Mouse (Mus musculus): ENCODE measurements at regions not wholly inside any gene's neighbourhood (a gene's known extent, or its start where the extent isn't known, plus 50 kb on each side); places are given as distances from the start of the nearest gene placed in this dataset.

DNA sequence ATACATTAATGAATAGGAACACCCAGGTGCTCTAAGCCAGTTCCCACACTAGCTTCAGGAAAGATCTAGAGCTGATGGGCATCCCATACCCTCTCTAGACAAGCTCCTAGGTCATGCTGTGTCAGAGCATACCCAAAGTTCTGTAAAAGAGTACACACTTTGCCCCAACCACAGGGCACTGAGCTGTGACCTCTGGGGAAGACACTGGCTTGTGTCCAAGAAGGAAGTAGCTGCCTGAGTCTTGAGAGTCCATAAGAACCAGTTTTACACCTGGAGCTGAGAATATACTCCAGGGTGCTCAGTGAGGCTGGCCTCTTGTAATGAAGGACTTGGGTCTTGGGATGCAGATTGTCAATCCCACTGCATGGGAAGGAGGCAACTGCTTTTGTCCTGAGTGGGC is 211.4 kb downstream of the Bcl2l11 start:
- no peak for DNase-seq (ENCODE audit: low spot score)

DNA sequence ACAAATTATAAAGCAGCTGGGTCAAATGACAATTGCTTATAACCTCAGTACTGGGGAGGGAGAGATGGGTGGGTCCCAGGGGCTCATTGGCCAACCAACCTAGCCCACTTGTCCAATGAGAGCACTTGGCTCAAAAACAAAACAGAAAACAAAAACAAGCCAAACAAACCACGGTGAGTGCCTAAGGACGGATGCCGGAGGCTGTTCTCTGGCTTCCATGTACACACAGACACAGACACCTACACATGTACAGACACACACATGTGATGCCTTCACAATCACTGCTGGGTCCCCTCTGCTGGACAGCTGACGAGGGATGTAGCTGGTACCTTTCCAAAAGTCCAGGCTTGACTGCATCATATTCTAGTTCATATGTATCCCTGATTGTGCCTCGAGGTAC is 212.0 kb downstream of the Bcl2l11 start:
- no peak for DNase-seq (ENCODE audit: low spot score)

DNA sequence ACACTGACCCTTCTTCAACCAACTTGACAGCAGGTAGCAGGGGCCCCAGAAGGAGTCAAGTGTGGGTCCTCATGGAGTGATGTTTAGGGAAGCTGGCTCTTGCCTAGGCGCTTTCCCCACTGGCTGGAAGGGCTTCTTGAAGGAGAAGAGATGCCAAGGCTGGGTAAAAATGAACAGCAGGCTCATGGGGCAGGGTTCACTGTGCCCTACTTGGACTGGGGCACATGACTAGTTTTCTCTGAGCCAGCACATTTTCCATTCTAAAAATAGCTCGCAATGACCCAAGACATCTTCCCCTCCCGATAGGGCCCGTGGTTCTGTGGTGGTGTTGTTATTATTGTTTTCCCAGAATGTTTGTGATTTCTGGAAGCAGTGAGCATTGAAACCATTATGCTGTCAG is 212.6 kb downstream of the Bcl2l11 start:
- no peak for DNase-seq (ENCODE audit: low spot score)

GRCm38 (mm10) chr2:128339061-128339642 is 213.3 kb downstream of the Bcl2l11 start:
- DNase-seq (ENCODE audit: low spot score), result no peak

DNA sequence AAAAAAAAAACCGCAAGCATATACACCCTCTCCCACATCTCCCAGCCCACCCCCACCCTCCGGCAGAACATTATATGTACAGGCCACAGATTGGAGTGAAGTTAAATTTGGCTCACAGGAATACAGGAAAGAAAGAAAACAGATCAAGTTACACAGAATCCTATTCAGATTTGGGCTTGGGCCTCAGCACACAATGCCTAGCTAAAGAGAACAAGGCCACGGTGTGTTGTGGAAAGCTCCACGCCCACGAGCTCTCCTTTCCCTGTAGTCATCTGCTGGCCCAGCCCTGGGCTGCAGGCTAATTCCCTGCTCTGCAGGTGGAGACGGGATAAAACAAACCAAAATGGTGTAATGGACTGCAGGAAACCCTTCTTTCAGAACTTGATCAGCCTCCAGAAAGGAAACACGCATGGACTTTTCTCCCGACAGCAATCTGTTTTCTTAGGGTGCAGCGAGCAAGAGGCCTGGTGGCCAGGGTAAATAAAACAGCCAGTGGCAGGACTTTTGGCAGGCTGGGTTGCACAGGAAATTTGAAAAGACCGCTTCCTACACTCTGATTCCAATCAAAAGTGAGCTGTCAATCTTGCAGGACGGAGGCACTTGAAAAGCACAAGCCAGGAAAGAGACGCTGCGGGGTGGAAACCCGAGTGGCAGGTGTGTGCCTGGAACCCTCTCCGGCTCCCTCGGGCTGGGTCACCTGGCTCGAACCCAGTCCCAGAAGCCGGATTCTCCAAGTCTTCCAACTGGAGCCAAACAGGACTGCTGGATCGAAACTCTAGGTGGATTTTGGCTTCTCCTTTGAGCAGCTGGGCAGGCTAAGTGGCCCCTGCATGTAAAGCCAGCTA is 214.0 kb downstream of the Bcl2l11 start:
- DNase-seq (ENCODE audit: low spot score), result no peak

GRCm38 (mm10) chr2:128340631-128341240 is 214.9 kb downstream of the Bcl2l11 start:
- DNase-seq (ENCODE audit: low spot score), result no peak

DNA sequence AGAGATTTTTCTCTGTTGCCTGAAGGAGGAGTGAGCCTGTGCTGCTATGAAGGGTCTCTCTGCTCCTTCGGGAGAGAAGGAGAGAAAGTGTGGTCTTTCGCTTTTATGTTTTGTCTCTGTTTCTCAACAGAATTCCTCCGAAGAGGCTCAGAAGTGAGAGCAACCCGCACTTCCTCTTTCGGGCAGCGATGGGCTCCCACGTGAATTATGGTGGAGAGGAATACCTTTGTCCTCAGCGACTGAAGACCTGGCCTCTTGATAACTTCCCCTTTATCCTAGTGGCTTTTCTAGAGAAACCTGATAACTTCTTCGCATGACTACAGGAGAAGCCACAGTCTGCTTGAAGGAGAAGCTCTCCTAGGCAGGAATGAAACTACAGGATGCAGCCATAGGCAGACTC is 216.4 kb downstream of the Bcl2l11 start:
- DNase-seq (ENCODE audit: low spot score), result no peak

DNA sequence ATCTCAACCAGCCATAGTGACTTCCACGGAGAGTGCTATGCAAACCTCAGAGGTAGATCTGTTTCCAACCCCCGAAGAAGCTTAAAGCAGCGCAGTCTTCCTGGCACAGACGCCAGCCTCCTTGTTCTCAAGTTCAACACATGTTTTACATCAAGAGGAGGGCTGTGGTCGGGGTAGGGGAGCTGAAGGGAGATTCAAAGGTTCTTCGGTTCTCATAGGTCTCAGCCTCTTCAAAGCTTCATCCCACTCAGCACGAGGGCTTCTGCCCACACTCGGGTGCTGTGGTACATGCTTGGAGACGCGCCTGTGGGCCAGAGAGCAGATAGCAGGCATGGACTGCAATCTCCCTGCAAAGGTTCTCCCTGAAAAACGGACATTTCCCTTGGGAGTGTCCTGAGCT is 219.7 kb downstream of the Bcl2l11 start:
- no peak for DNase-seq (ENCODE audit: low spot score)

DNA sequence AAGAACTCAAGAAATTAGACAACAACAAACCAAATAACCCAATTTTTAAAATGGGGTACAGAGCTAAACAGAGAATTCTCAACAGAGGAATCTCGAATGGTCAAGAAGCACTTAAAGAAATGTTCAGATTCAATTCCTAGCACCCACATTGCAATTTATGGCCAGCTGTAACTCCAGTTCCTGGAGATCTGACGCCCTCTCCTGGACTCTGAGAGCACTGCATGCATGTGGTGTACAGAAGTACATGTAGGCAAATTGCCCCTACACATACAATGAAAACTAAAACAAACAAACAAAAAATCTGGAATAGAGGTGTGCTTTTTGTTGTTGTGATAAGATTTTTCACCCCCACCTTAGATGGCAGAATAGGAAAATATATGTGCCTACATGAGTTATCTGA is 222.7 kb downstream of the Bcl2l11 start:
- DNase-seq (ENCODE audit: low spot score), result no peak

GRCm38 (mm10) chr2:128351405-128351804 is 225.6 kb downstream of the Bcl2l11 start:
- no peak for DNase-seq (ENCODE audit: low spot score)

DNA sequence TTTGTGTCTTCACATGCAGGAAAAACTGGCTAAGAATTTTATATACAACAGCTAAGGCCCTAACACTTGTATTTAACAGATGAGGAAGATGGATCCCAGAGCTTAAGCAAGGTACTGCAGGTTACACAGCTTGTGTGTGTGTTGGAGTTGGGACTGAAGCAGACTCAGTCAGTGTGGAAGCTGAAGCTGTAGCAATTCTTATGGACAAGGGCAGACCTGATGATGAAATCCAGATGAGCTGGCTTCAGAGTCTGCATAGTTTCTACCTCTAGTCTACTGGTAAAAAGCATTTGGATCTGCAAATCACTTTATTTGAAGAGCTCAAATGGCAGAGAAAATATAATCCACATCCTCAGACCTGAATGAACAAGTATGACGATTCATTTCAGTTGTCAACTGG is 226.7 kb downstream of the Bcl2l11 start:
- DNase-seq (ENCODE audit: low spot score), result no peak

DNA sequence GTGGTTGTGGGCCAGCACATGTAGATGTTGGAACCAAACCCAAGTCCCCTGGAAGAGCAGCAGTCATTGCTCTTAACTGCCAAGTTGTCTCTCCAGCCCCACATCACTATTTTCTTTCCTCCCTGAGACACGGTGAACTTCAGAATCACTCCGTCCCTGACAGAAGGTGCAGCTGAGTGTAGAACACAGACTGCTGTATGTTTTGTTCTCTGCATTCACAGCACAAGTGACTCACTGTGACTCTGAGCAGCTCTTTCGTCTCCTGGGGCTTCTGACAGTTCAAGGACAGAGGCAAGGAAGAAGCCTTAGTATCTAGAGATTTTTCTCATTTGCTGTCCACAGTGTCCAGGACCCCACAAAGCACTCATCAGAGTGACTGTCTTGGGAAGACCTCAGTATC is 227.6 kb downstream of the Bcl2l11 start:
- no peak for DNase-seq (ENCODE audit: low spot score)

GRCm38 (mm10) chr2:128356326-128356725 is 230.5 kb downstream of the Bcl2l11 start:
- DNase-seq (ENCODE audit: low spot score), result no peak

DNA sequence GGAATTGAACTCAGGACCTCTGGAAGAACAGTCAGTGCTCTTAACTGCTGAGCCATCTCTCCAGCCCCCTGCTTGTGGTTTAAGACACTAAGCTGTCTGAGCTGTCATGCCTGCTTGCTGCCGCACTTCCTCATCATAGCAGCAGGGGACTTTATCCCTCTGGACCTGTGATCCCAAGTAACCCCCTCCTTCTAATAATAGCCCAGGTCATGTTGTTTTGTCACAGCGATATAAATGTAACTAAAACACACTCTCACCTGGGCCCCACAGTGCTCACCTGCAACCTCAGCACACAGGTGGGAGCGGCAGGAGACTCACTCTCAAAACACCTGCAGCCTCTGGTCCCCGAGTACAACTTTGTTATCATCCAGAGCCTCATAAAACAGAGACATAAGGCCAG is 231.9 kb upstream of the Spdye4c start:
- no peak for DNase-seq (ENCODE audit: low spot score)

- DNase-seq (ENCODE audit: low spot score), result no peak
Observed at GRCm38 (mm10) chr2:128360517-128360916, 230.5 kb upstream of the Spdye4c start.

- DNase-seq (ENCODE audit: low spot score), result no peak
Observed at GRCm38 (mm10) chr2:128361436-128361835, 229.6 kb upstream of the Spdye4c start.

DNA sequence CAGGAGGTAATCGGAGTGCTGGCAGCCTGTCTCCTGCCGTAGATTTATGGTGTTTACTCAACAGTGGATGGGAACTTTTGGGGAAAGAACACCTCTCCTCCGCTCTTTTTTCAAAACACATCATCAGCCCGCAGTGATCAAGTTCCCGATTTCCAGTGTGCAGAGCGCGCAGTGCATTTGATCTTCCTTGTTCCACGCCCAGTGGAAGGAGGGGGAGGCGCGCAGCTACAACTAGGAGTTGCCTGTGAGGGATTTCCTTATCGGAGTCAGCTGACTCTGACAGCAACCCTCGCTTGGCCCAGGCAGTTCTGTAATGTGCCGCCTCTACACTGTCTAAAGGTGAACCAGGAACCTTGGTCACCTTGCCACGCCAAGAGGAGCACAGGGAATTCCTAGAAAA is 226.8 kb upstream of the Spdye4c start:
- no peak for DNase-seq (ENCODE audit: low spot score)

DNA sequence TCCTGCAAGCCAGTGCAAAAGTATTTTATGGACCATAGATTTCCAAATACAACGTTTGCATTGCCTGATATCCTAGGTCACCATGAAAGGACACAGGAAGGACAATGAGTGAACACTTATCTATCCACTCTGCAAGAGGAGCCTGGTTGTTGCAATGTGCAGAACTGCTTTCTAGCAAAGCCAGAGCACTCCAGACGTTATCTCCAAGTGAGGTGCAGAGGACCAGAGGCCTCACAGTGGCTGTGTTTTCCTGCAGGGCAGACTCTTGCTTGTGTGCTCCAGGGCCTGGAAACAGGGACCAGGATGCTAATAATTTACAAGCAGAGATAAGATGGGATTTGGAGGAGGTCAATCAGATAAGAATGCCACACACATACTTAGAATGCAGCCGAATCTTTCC is 226.0 kb upstream of the Spdye4c start:
- DNase-seq (ENCODE audit: low spot score), result no peak

- no peak for DNase-seq (ENCODE audit: low spot score)
Observed at GRCm38 (mm10) chr2:128365775-128366174, 225.2 kb upstream of the Spdye4c start.

DNA sequence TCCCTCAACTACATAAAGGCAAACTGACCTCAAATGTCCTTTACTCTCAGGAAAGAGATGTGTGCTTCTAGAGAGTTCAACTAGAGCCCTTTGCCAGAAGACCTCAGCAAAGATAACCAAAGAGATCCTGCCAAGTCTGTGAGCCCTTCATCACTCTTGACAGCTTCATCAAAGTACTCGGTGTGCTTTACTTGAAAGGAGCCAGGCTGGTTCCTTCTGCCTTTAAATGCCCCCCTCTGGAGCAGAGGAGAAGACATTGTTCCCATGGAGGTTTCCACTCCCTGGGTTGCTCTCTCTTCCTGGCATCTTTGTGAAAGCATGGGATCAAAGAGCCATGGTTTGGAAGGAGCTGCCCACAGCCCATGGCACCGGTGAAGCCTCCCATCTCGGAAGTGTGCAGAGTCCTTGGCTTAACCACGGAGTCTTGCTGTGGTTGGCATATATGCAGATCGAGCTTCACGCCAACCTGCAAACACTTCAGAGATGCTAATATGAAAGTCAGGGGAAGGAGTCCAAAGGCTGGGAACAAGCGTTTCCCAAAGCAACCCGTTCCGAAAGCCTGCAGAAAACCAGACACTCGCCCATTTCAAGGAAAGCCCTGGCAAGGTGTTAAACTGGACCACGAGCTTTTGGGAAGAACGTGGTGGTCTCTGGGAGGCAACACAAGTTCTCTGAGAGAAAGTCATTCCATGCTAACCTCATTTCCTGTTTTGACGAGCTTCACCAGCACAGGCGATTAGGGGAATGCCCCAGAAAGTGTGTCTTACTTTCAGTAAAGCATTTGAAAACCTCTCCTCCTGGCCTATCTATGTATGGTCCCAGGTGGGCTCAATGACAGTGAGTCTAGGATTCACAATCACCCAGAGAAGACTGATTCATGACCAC is 223.5 kb upstream of the Spdye4c start:
- DNase-seq (ENCODE audit: low spot score), result no peak

GRCm38 (mm10) chr2:128368534-128369273 is 222.3 kb upstream of the Spdye4c start:
- DNase-seq (ENCODE audit: low spot score), result no peak

DNA sequence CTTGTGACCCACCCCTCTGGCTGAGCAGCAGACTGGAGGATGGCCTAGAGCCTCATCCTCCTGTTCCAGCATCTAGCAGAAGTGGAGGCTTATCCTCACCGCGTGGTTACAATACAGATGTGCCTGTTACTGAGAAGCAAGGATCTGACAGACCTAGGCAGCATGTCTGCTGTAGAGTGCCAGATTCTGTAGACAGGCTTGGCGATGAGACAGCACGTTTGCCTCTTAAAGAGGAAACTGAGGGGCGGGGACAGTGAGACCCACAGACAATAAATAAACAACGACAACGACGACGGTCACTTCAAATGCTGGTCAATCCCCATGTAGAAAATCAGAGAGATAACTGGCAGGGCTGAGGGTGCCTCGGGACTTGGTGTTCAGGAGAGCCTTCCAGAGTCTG is 220.2 kb upstream of the Spdye4c start:
- DNase-seq (ENCODE audit: low spot score), result no peak

Measured in urinary bladder, postnatal 10 days (tissue).